Mouse (Mus musculus): Measurements from ENCODE around the gene Mgat4a. TPM values are rescaled to one million over a fixed set of nuclear protein-coding genes. Genes with fewer than 3 reads are reported as not detected.
"Not testable (repeated sequence)": the region's sequence is repeated elsewhere in the genome, so short reads cannot be mapped to it uniquely, and the experiment has no call there.

Gene Mgat4a
- polyA plus RNA-seq, 1 experiment from 2014 or later = 4.4 TPM

DNA sequence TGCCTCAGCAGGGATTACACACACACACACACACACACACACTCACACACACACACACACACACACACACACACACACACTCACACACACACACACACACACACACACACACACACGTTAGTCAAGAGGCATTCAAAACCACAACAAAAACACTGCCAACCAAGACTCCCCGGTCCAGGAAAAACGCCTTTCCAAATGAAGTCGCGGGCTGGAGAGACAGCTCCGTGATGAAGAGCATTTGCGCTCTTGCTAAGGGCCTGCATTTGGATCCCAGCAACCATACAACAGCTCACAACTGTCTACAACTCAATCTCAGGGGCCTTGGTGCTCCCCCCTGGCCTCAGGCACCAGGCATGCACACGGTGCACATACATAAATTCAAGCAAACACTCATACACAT, 10.8 kb downstream of the Mgat4a start:
- no peaks in the 10 kb centered on the region for H3K27me3 ChIP-seq
- H3K27ac ChIP-seq = no peak overlapping the region
- no peak overlapping the region for H3K4me2 ChIP-seq (replicated peaks)
- H3K9me3 ChIP-seq = no peaks in the 10 kb centered on the region
- H3K36me3 ChIP-seq = peaks cover 3% of the 10 kb centered on the region; the same call in 1 of the 2 replicates
- no peak overlapping the region for H3K4me3 ChIP-seq
- no peaks in the 10 kb centered on the region; the same call in 1 of the 2 replicates for H3K4me1 ChIP-seq
- no peak overlapping the region for H3K9ac ChIP-seq
- WGBS = 79% methylated on average over 8 of the region's 8 CpGs
- no peak for ATAC-seq (ENCODE audit: low FRiP score, low read depth)

DNA sequence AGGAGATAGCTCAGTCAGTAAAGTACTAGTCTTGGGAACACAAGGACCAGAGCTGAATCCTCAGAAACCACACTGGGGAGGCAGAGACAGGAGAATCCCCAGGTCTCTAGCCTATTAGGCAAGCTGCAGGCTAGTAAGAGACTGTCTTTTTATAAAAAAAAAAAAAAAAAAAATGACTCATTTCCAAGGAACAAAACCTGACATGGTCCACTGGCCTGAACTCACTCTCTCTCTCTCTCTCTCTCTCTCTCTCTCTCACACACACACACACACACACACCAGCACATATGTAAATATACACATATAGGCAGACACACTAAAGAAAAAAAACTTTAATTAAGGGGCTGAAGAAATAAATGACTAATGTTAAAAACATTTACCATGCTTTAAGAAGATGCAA, 14.6 kb downstream of the Mgat4a start:
- H3K36me3 ChIP-seq = peaks cover 3% of the 10 kb centered on the region; the same call in 1 of the 2 replicates
- no peaks in the 10 kb centered on the region for H3K27me3 ChIP-seq
- H3K27ac ChIP-seq = no peak overlapping the region
- no peak overlapping the region for H3K4me2 ChIP-seq (replicated peaks)
- H3K9ac ChIP-seq = no peak overlapping the region
- H3K9me3 ChIP-seq = no peaks in the 10 kb centered on the region
- no peak overlapping the region for H3K4me3 ChIP-seq
- no peaks in the 10 kb centered on the region for H3K4me1 ChIP-seq
- no peak for ATAC-seq (ENCODE audit: low FRiP score, low read depth)

DNA sequence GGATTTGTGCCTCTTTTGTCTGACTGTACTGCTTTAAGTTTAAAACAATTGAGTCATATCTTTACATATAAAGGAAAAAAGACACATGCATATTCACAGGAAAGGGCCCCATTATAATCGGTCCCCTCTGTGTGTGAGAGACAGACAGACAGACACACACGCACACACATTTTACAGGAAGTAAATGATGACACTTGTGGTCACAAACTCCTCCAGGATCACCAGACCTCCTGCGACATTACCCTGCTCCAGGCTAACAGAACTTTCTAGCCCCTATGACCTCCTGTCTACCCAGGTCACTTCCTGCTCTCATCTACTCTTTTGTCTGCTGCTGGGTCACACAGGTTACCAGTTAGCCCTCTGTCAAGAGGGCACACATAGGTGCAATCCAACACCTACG, 16.1 kb downstream of the Mgat4a start:
- no peak for ATAC-seq (ENCODE audit: low FRiP score, low read depth)
- 79% methylated on average over 4 of the region's 4 CpGs for WGBS
- H3K4me2 ChIP-seq (replicated peaks) = no peak overlapping the region
- no peak overlapping the region for H3K27ac ChIP-seq
- no peak overlapping the region for H3K9ac ChIP-seq
- peaks cover 3% of the 10 kb centered on the region; the same call in 1 of the 2 replicates for H3K36me3 ChIP-seq
- no peak overlapping the region for H3K4me3 ChIP-seq
- no peaks in the 10 kb centered on the region for H3K9me3 ChIP-seq
- H3K4me1 ChIP-seq = no peaks in the 10 kb centered on the region
- H3K27me3 ChIP-seq = no peaks in the 10 kb centered on the region

DNA sequence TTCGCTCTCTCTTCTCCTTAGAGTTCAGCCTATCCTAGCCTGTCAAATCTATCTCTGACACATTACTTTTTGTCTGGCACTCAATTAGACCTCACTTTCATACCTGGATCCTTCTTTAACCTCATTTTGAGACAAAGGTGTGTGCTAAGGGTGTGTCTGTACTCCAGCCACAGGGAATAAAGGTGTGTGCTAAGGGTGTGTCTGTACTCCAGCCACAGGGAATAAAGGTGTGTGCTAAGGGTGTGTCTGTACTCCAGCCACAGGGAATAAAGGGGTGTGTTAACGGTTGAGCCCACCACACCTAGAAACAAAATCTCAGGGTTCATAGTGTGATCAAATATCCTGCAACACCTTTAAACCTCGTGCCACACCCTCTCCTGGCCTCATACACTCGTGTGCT, 16.7 kb downstream of the Mgat4a start:
- not testable (repeated sequence) for H3K27ac ChIP-seq; H3K9me3 ChIP-seq; H3K9ac ChIP-seq; H3K36me3 ChIP-seq; H3K4me2 ChIP-seq (replicated peaks); H3K27me3 ChIP-seq; H3K4me1 ChIP-seq; ATAC-seq (ENCODE audit: low FRiP score, low read depth); H3K4me3 ChIP-seq
- WGBS = 75% methylated on average over 4 of the region's 4 CpGs

DNA sequence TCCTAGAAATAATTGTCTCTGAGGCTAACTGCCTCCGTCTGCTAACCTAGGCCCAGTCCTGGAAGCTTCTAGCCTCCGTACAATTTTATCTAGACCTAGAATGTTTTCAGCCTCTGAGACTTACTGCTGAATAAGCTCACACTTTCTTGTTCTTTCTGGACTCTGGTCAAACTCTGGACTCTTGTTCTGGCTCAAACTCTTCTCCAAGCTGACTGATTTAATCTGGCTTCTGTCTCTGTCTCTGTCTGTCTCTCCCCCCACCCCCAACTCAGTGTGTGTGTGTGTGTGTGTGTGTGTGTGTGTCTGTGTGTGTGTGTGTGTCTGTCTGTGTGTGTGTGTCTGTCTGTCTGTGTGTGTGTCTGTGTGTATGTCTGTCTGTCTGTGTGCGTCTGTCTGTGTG, 17.3 kb downstream of the Mgat4a start:
- not testable (repeated sequence) for H3K4me3 ChIP-seq; H3K36me3 ChIP-seq; H3K27ac ChIP-seq; H3K9ac ChIP-seq; H3K27me3 ChIP-seq; ATAC-seq (ENCODE audit: low FRiP score, low read depth); H3K4me2 ChIP-seq (replicated peaks); H3K4me1 ChIP-seq; H3K9me3 ChIP-seq
- WGBS = 82% methylated on average over 3 of the region's 3 CpGs

DNA sequence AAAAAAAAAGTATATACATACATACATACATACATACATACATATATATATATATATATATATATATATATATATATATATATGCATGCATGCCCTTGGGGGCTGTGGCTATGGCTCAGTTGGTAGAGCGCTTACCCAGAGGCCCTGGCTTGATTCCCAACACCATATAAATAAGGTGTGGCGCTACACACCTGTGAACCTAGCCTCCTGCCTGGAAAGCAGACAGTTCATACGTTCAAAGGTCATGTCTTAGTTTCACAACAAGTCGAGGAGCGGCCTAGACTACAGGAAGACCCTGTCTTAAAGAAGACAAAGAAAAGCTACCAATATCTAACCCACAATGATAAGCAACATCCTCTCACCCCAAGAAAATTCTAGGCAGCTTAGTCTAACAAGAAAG, 18.7 kb downstream of the Mgat4a start:
- 72% methylated on average over 5 of the region's 5 CpGs for WGBS
- Histone ChIP-seq H3K4me1 (no peaks in the 10 kb centered on the region), H3K9ac (no peak overlapping the region), H3K4me2 (replicated peaks) (no peak overlapping the region), H3K4me3 (no peak overlapping the region), H3K27me3 (no peaks in the 10 kb centered on the region), H3K27ac (no peak overlapping the region), H3K36me3 (no peaks in the 10 kb centered on the region), H3K9me3 (no peaks in the 10 kb centered on the region)
- ATAC-seq (ENCODE audit: low FRiP score, low read depth) = no peak

DNA sequence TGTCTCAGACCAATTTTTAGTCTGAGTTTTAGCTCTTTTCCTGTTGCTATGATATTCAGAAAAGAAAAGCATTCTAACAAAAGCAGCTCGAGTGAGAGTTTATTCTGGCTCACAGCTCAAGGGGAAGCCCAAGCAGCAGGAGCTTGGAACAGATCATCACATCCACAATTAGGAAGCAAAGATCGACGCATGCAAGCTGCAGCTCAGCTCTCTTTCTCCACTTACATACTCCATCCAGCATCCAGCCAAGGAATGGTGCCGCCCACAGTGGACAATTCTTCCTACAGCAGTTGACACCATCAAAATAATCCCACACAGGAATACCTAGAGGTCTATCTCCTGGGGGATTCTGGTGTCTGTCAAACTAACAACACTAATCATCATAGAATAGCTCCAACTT, 22.0 kb downstream of the Mgat4a start:
- ATAC-seq (ENCODE audit: low FRiP score, low read depth) = no peak
- Histone ChIP-seq H3K4me1 (no peaks in the 10 kb centered on the region; the same call in 1 of the 2 replicates), H3K27me3 (no peaks in the 10 kb centered on the region), H3K9ac (no peak overlapping the region), H3K4me2 (replicated peaks) (no peak overlapping the region), H3K27ac (no peak overlapping the region), H3K36me3 (no peaks in the 10 kb centered on the region), H3K9me3 (no peaks in the 10 kb centered on the region), H3K4me3 (no peak overlapping the region)
- WGBS = 91% methylated on average over 4 of the region's 4 CpGs

DNA sequence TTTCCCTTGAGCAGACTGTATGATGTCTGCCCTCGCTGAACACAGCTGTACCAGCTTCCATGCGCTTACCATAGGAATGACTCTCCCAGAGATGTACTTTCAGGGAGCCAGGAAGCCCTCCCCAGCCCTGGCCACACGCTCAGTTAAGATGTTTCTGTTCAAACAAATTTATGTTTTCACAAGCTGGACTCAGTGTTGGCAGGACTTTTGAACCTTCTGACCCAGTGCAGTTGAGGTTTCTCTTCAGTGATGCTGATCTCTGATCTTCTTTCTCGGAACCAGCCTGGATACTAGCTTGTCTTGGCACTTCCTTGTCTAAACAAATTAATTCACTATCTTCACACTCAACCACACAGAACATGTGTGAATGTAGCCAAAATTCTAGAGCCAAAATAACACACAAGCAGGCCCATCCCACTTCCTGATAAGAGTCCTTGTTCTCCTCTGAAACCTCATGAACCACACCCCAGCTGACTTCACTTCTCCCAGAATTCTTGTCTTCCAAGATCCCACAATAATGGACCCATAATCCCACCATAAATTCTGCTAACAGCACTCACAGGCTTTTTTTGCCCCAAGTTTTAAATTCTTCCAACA, 22.6 kb downstream of the Mgat4a start:
- Histone ChIP-seq H3K9me3 (no peaks in the 10 kb centered on the region), H3K36me3 (no peaks in the 10 kb centered on the region), H3K27me3 (no peaks in the 10 kb centered on the region), H3K4me1 (peaks cover 5% of the 10 kb centered on the region), H3K27ac (no peak overlapping the region), H3K4me2 (replicated peaks) (no peak overlapping the region), H3K9ac (no peak overlapping the region), H3K4me3 (no peak overlapping the region)
- 76% methylated on average over 4 of the region's 4 CpGs for WGBS
- ATAC-seq (ENCODE audit: low FRiP score, low read depth) = no peak

DNA sequence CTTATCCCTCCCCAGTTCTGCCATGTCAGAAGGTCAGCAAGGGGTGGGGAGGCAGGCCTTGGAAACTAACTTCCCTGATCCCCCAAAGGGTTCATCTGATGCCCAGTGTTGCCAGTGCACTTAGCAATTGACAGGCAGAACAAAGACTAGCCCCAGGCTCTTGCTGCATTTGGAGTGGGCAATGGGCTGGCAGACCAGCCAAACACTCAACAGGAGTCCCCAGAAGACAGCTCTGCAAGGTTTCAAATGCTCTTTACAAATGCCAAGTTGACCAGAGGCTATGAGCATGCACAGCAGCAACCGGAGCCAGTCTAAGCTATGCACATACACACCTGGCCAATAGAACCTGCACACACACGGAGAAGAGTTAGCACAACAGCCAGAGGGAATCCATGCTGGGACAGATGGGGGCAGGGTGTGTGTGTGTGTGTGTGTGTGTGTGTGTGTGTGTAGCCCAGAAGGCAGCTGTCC, 27.8 kb downstream of the Mgat4a start:
- ATAC-seq (ENCODE audit: low FRiP score, low read depth) = no peak
- peaks cover 23% of the 10 kb centered on the region for H3K4me1 ChIP-seq
- H3K27ac ChIP-seq = peak overlapping the region; percentile 87
- 69% methylated on average over 2 of the region's 2 CpGs for WGBS
- H3K4me2 ChIP-seq (replicated peaks) = peak overlapping the region; percentile 28; the same call in 1 of the 2 replicates
- no peak overlapping the region for H3K9ac ChIP-seq
- H3K4me3 ChIP-seq = no peak overlapping the region
- H3K36me3 ChIP-seq = no peaks in the 10 kb centered on the region
- H3K27me3 ChIP-seq = no peaks in the 10 kb centered on the region
- 0 out of 2 replicates have a peak, but pooled peaks cover 4% of the 10 kb centered on the region for H3K9me3 ChIP-seq

DNA sequence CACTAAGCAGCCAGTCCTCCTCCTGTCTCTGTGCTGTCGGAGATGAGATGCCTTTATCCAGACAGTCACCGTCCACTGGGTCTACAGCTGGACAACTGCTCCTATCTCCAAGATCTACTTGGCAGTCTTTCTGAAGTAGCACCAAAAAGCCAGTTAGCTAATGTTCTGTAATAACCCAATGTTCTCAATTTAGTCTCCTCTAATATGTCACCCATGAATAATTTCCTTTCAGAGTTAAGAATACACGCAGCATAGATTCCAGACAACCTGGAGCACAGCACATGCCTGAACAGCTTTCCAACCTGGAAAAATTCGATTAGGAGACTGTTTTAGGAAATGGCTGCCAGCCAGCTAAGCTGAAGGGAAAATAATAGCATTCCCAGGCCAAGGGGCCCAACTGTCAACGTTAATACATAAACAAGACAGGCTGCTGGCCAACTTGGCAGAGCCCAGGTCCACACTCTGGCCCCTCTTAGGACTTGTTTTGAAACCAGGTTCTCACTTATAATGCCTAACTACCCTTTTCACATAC, 28.6 kb downstream of the Mgat4a start:
- ATAC-seq (ENCODE audit: low FRiP score, low read depth) = peak; percentile 42; the same call in 1 of the 2 replicates
- 29% methylated on average over 5 of the region's 5 CpGs for WGBS
- no peaks in the 10 kb centered on the region for H3K36me3 ChIP-seq
- H3K27me3 ChIP-seq = no peaks in the 10 kb centered on the region
- 0 out of 2 replicates have a peak, but pooled peaks cover 5% of the 10 kb centered on the region for H3K9me3 ChIP-seq
- H3K4me1 ChIP-seq = peaks cover 23% of the 10 kb centered on the region
- no peak overlapping the region for H3K4me3 ChIP-seq
- no peak overlapping the region for H3K9ac ChIP-seq
- H3K27ac ChIP-seq = peak overlapping the region; percentile 87
- peak overlapping the region; percentile 28; the same call in 1 of the 2 replicates for H3K4me2 ChIP-seq (replicated peaks)

DNA sequence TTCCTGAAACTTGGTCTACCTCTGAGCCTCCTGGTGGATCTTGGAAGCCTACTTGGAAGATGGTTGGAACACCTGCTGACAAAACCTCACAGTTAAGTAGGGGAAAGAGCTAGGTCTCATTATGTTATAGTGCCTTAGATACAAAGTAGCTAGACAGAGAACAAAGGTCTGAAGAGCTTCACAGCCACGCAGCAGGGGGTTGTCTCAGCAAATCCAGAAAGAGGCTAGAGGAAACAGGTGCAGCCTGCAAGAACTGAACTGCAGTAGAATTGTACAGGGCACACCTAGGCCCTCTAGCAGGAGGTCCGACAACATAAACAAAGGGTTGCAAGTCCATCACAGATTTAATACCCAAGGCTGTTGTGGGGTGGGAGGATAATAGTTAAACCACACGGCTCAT, 30.6 kb downstream of the Mgat4a start:
- Histone ChIP-seq H3K9ac (no peak overlapping the region), H3K4me1 (peaks cover 23% of the 10 kb centered on the region), H3K27me3 (no peaks in the 10 kb centered on the region), H3K36me3 (0 out of 2 replicates have a peak, but pooled peaks cover 3% of the 10 kb centered on the region), H3K27ac (no peak overlapping the region), H3K4me3 (no peak overlapping the region), H3K9me3 (peaks cover 12% of the 10 kb centered on the region), H3K4me2 (replicated peaks) (no peak overlapping the region)
- ATAC-seq (ENCODE audit: low FRiP score, low read depth) = no peak
- WGBS = 76% methylated on average over 3 of the region's 3 CpGs

DNA sequence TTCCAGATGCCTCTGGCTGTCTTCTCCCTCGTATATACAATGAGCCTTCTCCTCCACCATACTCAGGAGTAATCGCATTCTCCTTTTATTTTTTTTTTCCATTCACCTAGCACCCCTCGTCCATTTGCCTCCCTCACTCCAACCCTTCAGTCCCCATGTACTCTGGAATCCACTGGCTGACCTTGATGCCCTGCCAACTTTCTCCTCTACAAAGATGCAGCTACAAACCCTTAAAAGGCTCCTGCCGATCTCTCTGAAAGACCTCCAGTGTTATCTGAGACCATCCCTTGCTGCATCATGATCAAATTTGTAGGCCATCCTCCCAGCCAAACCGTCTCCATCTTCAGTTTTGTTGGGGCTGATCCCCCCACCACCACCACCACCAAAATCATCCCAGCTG, 31.4 kb downstream of the Mgat4a start:
- H3K27me3 ChIP-seq = no peaks in the 10 kb centered on the region
- WGBS = 84% methylated on average over 5 of the region's 5 CpGs
- H3K4me3 ChIP-seq = no peak overlapping the region
- H3K9ac ChIP-seq = no peak overlapping the region
- peaks cover 30% of the 10 kb centered on the region for H3K4me1 ChIP-seq
- 0 out of 2 replicates have a peak, but pooled peaks cover 3% of the 10 kb centered on the region for H3K36me3 ChIP-seq
- peaks cover 12% of the 10 kb centered on the region for H3K9me3 ChIP-seq
- ATAC-seq (ENCODE audit: low FRiP score, low read depth) = no peak
- no peak overlapping the region for H3K4me2 ChIP-seq (replicated peaks)
- H3K27ac ChIP-seq = no peak overlapping the region

DNA sequence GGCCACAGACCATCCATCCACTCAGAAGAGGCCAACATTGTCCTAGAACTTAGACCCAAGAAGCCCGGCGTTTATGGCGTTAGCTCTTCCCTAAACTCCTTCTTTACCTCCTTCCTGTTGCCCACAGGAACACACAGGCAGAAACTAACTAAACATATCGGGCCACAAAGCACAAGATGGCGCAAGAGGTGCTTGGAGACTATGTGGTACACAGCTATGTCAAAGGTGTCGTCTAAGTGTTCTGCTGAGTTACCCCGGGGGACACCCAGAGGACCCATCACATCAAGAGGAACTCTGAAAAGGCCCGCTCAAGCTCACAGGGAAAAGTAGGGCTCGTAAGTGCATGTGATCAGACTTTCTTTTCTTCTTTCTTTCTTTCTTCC, 35.5 kb downstream of the Mgat4a start:
- Histone ChIP-seq H3K27me3 (no peaks in the 10 kb centered on the region), H3K27ac (peak overlapping the region; percentile 35; the same call in 1 of the 2 replicates), H3K4me1 (peaks cover 21% of the 10 kb centered on the region), H3K9me3 (peaks cover 12% of the 10 kb centered on the region), H3K36me3 (0 out of 2 replicates have a peak, but pooled peaks cover 3% of the 10 kb centered on the region), H3K4me2 (replicated peaks) (no peak overlapping the region), H3K9ac (no peak overlapping the region), H3K4me3 (no peak overlapping the region)
- 88% methylated on average over 9 of the region's 9 CpGs for WGBS
- ATAC-seq (ENCODE audit: low FRiP score, low read depth) = no peak

Data from limb, embryonic 13.5 days (tissue).